Mouse (Mus musculus): ENCODE measurements around the gene Slc34a2. TPM values are rescaled to one million over a fixed set of nuclear protein-coding genes. Genes with fewer than 3 reads are reported as not detected.

Slc34a2 gene
- polyA plus RNA-seq, 1 experiment from 2014 or later = 0.06 TPM

DNA sequence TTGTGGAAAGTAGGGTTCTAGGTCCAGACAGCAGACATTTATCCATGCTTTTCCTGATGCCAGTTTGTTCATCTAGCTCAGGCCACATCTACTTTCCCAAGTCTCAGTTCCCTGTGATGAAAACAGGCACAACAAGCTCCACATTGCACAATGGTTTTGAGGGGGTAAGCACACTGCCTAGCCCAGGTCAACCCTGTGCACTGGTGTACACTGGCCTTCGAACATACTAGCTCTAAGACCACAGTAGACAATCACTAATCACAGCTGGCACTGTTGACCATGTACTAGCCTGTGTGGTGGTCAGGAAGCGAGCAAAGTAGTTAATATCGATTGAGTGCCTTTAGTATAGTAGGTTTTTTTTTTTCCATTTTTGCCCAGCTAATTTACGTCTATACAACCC, 34.4 kb upstream of the Slc34a2 start:
- no peak overlapping the region for H3K9ac ChIP-seq
- H3K27ac ChIP-seq = no peak overlapping the region
- no peaks in the 10 kb centered on the region for H3K36me3 ChIP-seq
- H3K4me1 ChIP-seq = peaks cover 2% of the 10 kb centered on the region; the same call in 1 of the 2 replicates
- H3K9me3 ChIP-seq (replicated peaks) = peaks cover 7% of the 10 kb centered on the region
- ATAC-seq (ENCODE audit: low FRiP score) = no peak
- H3K27me3 ChIP-seq = no peaks in the 10 kb centered on the region
- WGBS = 86% methylated on average over 4 of the region's 4 CpGs
- H3K4me2 ChIP-seq (replicated peaks) = no peak overlapping the region
- H3K4me3 ChIP-seq = no peak overlapping the region

DNA sequence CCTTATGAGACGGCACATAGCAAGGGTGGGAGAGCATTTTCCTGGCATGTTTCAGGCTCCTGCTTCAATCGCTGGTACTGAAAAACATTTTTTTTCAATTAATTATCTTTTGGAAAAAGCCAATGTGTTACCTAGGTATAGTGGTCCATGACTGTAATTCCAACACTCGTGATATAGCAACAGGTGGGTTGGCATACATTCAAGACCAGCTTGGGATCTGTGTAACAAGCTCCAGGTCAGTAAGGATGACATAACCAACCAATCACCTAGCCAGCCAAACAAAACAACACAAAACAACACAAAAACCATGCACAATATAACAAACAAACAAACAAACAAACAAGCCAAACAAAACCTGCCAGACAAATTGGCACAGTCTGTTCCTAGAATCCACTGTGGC, 33.9 kb upstream of the Slc34a2 start:
- no peak overlapping the region for H3K27ac ChIP-seq
- H3K9me3 ChIP-seq (replicated peaks) = peaks cover 7% of the 10 kb centered on the region
- no peak overlapping the region for H3K4me3 ChIP-seq
- H3K36me3 ChIP-seq = no peaks in the 10 kb centered on the region
- H3K4me2 ChIP-seq (replicated peaks) = no peak overlapping the region
- no peak for ATAC-seq (ENCODE audit: low FRiP score)
- H3K9ac ChIP-seq = no peak overlapping the region
- H3K4me1 ChIP-seq = peaks cover 2% of the 10 kb centered on the region; the same call in 1 of the 2 replicates
- 90% methylated on average over 3 of the region's 3 CpGs for WGBS
- H3K27me3 ChIP-seq = no peaks in the 10 kb centered on the region

DNA sequence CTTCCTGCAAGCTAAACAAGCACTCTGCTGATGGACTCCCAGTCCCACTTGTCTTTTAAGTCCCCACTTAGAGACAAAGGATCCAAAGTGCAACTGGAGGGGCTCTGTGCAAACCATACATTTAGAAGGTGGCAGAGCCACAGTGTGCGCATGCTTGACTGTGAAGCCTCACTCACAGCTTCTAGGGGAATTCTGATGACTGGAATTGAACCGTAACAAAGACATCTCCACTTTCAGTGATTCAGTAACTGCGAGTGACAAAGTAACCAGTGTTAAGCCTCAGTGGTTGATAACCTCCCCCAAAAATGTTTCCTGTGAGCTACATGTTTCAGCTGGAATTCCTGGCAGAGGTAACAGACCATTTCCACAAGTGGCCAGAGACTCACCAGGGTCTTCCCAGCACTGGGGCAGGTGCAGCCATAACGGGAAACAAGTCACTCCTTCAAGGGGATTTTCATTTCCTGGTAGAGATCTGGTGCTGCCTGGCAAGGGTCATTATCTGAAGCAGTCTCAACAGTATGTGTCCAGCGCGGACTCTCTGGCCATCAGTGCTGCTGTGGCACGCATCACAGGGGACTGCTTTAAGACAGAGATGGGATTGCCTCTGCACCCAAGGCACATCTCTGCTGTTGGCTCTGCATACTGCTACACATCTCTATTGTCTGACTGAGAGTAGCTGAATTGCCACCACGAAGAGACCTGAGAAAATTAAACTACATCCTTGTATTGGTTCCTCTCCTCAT, 28.7 kb upstream of the Slc34a2 start:
- H3K4me2 ChIP-seq (replicated peaks) = no peak overlapping the region
- H3K4me3 ChIP-seq = no peak overlapping the region
- 81% methylated on average over 8 of the region's 8 CpGs for WGBS
- H3K9ac ChIP-seq = no peak overlapping the region
- H3K36me3 ChIP-seq = no peaks in the 10 kb centered on the region
- no peak overlapping the region for H3K27ac ChIP-seq
- peaks cover 7% of the 10 kb centered on the region for H3K9me3 ChIP-seq (replicated peaks)
- no peaks in the 10 kb centered on the region for H3K4me1 ChIP-seq
- no peak for ATAC-seq (ENCODE audit: low FRiP score)
- no peaks in the 10 kb centered on the region for H3K27me3 ChIP-seq

DNA sequence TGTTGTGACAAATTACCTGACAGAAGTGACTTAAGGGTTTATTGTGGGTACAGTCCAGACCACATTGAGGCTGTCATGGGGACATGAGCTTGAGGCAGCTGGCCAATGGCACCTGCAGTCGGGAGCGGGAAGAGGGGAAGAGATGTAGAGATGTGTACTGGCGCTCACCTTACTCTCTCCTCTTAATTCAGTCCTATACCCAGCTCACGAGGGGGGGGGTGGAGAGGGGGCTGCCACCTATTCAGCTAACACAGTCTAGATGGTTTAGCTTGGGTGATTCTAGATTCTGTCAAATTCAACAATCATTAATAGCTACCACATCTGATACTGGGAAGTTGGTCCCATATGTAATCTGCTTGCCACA, 28.1 kb upstream of the Slc34a2 start:
- 91% methylated on average over 4 of the region's 4 CpGs for WGBS
- Histone ChIP-seq H3K4me2 (replicated peaks) (no peak overlapping the region), H3K4me1 (no peaks in the 10 kb centered on the region), H3K27ac (no peak overlapping the region), H3K9ac (no peak overlapping the region), H3K27me3 (no peaks in the 10 kb centered on the region), H3K9me3 (replicated peaks) (peaks cover 7% of the 10 kb centered on the region), H3K4me3 (no peak overlapping the region), H3K36me3 (no peaks in the 10 kb centered on the region)
- ATAC-seq (ENCODE audit: low FRiP score) = no peak

DNA sequence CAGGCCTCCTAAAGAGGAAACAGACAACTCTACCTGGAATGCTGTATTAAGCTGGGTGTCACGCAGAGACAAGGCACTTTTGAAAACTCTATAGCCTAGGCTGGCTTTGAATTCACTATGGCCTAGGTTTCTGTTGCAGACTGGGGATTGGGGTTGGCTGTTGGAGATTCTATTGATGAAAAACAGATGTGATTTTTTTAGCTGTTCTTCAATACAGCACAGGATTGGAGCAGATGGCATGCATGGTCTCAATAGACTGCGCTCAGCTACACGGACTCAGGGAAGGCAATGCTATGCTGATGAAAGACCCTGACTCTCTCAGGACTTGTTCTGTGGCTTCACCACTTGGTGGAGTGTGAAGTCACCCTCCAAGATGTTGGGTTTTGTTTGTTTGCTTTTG, 26.6 kb upstream of the Slc34a2 start:
- Histone ChIP-seq H3K9ac (no peak overlapping the region), H3K27me3 (no peaks in the 10 kb centered on the region), H3K9me3 (replicated peaks) (no peaks in the 10 kb centered on the region), H3K4me2 (replicated peaks) (no peak overlapping the region), H3K27ac (no peak overlapping the region), H3K4me3 (no peak overlapping the region), H3K4me1 (no peaks in the 10 kb centered on the region), H3K36me3 (no peaks in the 10 kb centered on the region)
- no peak for ATAC-seq (ENCODE audit: low FRiP score)
- 62% methylated on average over 3 of the region's 3 CpGs for WGBS

DNA sequence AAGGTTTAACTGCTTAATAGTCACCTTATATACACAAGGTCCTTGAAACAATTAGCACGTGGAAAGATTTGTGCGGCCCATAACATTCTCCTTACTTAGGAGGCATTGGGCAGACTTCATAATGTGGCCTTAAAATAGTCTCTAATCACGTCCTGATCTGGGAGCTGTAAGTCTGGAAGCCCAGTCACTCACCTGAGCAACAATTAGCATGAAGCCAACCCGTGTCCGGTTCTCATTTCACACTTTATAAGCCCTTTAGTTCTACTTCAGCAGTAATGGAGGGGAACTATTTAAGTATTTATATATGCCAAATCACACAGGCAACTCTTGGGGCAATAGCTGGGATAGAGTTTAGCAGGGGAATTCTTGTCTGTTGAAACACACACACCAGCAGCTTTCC, 21.3 kb upstream of the Slc34a2 start:
- Histone ChIP-seq H3K9ac (no peak overlapping the region), H3K36me3 (no peaks in the 10 kb centered on the region), H3K9me3 (replicated peaks) (no peaks in the 10 kb centered on the region), H3K27me3 (no peaks in the 10 kb centered on the region), H3K4me2 (replicated peaks) (no peak overlapping the region), H3K27ac (no peak overlapping the region), H3K4me3 (no peak overlapping the region), H3K4me1 (peaks cover 3% of the 10 kb centered on the region; the same call in 1 of the 2 replicates)
- no peak for ATAC-seq (ENCODE audit: low FRiP score)
- WGBS = 69% methylated on average over 5 of the region's 5 CpGs

DNA sequence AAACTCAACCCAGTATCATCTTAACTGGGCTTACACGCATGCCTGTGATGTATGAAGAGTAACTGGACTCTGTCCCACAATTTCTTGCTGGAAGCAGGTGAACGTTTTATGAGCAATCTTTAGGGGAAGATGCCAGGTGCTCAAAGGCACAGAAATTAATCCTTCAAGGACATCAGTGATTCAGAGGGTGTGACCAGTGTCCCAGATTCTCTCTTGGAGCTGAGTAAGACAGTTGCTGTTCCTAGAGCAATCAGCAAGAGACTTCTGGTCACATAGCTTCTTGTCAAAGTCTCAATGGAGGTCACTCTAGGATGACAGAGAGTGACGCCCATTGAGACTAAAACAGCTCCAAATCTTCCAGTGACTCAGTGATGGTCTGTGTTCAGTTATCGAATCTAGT, 19.6 kb upstream of the Slc34a2 start:
- Histone ChIP-seq H3K4me1 (peaks cover 3% of the 10 kb centered on the region; the same call in 1 of the 2 replicates), H3K27ac (no peak overlapping the region), H3K4me2 (replicated peaks) (no peak overlapping the region), H3K9me3 (replicated peaks) (no peaks in the 10 kb centered on the region), H3K4me3 (no peak overlapping the region), H3K36me3 (no peaks in the 10 kb centered on the region), H3K27me3 (no peaks in the 10 kb centered on the region), H3K9ac (no peak overlapping the region)
- WGBS = 79% methylated on average over 4 of the region's 4 CpGs
- ATAC-seq (ENCODE audit: low FRiP score) = no peak

DNA sequence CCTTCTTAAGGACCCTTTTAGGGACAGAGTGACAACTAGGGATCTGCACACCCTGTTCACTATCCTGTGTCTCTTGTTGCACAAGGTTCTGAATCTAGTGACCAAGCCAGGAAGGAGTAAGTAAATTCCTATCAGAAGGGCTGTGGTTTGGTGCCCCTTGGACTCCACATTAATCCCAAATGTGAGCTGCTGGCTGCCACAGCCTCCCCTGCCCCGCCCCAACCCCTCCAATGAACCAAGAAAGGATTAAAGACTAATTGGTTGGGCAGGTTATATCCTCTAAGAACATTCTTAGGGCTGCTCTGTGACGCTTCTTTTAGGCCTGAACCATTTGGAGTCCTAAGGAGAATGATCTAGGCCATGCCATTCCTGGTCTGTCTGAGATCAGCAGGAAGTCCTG, 14.4 kb upstream of the Slc34a2 start:
- no peaks in the 10 kb centered on the region for H3K9me3 ChIP-seq (replicated peaks)
- no peaks in the 10 kb centered on the region for H3K27me3 ChIP-seq
- no peak overlapping the region for H3K9ac ChIP-seq
- WGBS = 53% methylated on average over 2 of the region's 2 CpGs
- no peaks in the 10 kb centered on the region for H3K4me1 ChIP-seq
- no peak overlapping the region for H3K4me2 ChIP-seq (replicated peaks)
- ATAC-seq (ENCODE audit: low FRiP score) = no peak
- no peak overlapping the region for H3K27ac ChIP-seq
- no peak overlapping the region for H3K4me3 ChIP-seq
- H3K36me3 ChIP-seq = no peaks in the 10 kb centered on the region

DNA sequence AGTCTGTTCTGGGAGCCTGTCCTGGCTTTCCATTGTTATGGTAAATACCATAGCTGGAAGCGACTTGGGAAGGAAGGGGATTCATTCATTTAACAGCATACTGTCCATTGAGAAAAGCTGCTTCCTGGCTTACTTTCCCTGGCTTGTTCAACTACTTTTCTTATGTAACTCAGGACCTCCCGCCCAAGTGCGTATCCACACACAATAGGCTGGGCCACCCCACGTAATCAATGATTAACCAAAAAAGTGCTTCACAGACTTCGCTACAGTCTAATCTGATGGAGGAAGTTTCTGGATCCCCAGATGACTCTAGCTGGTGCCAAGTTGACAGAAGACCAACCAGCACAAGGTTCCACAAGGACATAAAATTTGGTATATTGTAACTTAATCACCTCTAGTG, 14.0 kb upstream of the Slc34a2 start:
- ATAC-seq (ENCODE audit: low FRiP score) = no peak

DNA sequence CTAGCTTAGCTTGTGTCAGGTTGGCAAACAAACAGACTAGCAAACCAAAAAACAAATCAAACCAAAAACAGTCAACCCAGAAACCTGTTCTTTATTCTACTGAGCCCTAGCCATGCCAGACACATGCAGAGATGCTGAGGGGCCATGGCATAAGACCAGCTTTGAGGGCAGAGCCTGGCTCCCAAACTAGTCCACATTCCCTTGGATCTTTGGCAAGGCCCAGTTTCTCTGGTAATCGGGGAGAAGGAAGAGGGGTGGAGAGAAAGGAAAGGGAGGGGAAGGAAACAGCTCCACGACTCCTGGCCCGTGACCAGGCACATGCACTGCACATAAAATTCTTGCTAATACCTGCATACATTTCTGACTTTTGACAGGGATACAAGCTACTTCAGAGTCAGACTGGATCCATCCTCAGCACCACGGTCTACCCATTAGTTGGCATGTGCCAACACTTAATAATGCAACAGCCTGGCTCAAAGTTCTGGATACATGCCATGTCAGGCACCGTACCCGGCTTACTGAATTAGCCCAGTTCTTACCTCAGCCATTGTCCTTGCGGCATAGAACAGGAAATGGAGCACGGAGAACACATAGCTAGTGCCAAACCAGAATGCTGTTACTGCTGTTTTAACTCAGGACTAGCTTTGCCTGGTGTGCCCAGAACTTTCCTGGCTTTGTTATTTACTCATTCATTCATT, 12.5 kb upstream of the Slc34a2 start:
- no peak for ATAC-seq (ENCODE audit: low FRiP score)

More for the DNA sequence above, 14.0 kb upstream of the Slc34a2 start:
- H3K4me3 ChIP-seq = no peak overlapping the region
- no peaks in the 10 kb centered on the region for H3K27me3 ChIP-seq
- no peak overlapping the region for H3K27ac ChIP-seq
- WGBS = 31% methylated on average over 5 of the region's 5 CpGs
- H3K4me2 ChIP-seq (replicated peaks) = no peak overlapping the region
- no peaks in the 10 kb centered on the region for H3K9me3 ChIP-seq (replicated peaks)
- no peaks in the 10 kb centered on the region for H3K4me1 ChIP-seq
- no peak overlapping the region for H3K9ac ChIP-seq
- H3K36me3 ChIP-seq = no peaks in the 10 kb centered on the region

DNA sequence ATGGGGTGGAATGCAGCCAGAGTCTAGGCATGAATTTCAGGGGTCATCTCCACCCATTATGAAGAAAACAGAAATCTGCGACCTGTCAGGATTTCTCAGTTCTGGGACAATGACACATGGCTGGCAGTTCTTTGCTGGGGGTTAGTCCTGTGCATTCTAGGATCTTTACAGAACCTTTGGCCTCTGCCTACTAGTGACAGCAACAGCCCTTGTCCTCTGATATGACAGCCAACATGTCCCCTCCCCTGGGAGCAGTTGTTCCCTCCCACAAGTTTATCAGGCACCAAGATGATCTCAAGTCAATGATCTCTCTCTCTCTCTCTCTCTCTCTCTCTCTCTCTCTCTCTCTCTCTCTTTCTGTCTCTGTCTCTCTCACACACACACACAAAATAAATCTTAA, 6.5 kb upstream of the Slc34a2 start:
- Histone ChIP-seq H3K27me3 (no peaks in the 10 kb centered on the region), H3K9ac (no peak overlapping the region), H3K36me3 (no peaks in the 10 kb centered on the region), H3K9me3 (replicated peaks) (no peaks in the 10 kb centered on the region), H3K4me1 (no peaks in the 10 kb centered on the region), H3K4me3 (no peak overlapping the region), H3K27ac (no peak overlapping the region), H3K4me2 (replicated peaks) (no peak overlapping the region)
- ATAC-seq (ENCODE audit: low FRiP score) = no peak
- WGBS = 62% methylated on average over 1 of the region's 1 CpGs

More for the DNA sequence above, 12.5 kb upstream of the Slc34a2 start:
- H3K9me3 ChIP-seq (replicated peaks) = no peaks in the 10 kb centered on the region
- 93% methylated on average over 8 of the region's 8 CpGs for WGBS
- H3K4me3 ChIP-seq = no peak overlapping the region
- no peak overlapping the region for H3K4me2 ChIP-seq (replicated peaks)
- no peak overlapping the region for H3K27ac ChIP-seq
- H3K9ac ChIP-seq = no peak overlapping the region
- no peaks in the 10 kb centered on the region for H3K27me3 ChIP-seq
- no peaks in the 10 kb centered on the region for H3K4me1 ChIP-seq
- H3K36me3 ChIP-seq = no peaks in the 10 kb centered on the region

DNA sequence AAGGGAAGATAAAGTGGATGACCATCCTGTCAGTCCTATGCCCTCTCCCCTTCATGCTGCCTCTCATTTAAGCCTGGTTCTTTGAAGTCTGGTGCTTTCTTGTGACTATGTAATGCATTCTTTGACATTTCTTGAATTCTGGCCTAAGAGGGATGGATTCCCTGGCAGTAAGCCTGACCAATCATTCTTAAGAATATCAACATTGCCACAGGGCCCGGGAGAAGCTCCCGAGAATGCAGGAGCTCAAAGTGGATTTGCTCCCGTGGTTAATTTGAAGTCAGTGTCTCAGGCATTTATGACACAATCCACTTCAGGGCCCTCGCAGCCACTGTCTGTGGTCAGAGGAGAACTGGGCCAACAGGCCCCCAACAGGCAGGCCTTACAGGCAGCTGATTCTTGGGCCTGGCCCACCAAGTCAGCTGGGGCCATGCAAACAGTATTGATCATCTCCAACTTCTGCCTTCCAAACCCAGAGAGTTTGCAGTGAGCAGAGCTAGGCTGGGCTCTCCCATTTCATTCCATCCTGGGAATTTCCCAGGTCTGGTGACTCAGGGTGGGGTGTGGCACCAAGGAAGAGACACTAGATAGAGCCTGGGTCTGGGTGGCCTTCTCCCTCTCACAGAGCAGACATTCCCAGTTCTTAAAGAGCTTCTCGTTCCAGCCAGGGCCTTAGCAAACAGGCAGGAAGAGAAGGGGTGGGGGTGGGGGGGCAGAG, 4.3 kb downstream of the Slc34a2 start:
- ATAC-seq (ENCODE audit: low FRiP score) = no peak
- H3K27ac ChIP-seq = no peak overlapping the region
- H3K9ac ChIP-seq = no peak overlapping the region
- H3K9me3 ChIP-seq (replicated peaks) = no peaks in the 10 kb centered on the region
- no peaks in the 10 kb centered on the region for H3K4me1 ChIP-seq
- no peaks in the 10 kb centered on the region for H3K36me3 ChIP-seq
- no peak overlapping the region for H3K4me2 ChIP-seq (replicated peaks)
- no peak overlapping the region for H3K4me3 ChIP-seq
- H3K27me3 ChIP-seq = no peaks in the 10 kb centered on the region
- 65% methylated on average over 5 of the region's 5 CpGs for WGBS
